Mouse (Mus musculus) limb, embryonic 12.5 days (tissue): Measurements from ENCODE around the gene Hsd17b14. TPM values are rescaled to one million over a fixed set of nuclear protein-coding genes. Genes with fewer than 3 reads are reported as not detected.
A peak's percentile ranks its signal among the peaks of the same experiment; 100 is the strongest.
"Not testable (repeated sequence)": the region's sequence is repeated elsewhere in the genome, so short reads cannot be mapped to it uniquely, and the experiment has no call there.

ENCODE experiments used
- ATAC-seq: fragments of 200-750 bp; cut with Nextera tagmentation; 2 replicates; pipeline ENCODE4 v1.8.0; 2017; ENCODE audit warnings: low read depth, moderate TSS enrichment; ENCODE audit not compliant: insufficient number of reproducible peaks, insufficient read depth, low FRiP score, low TSS enrichment
- H3K27ac ChIP-seq: fragments of 300-500 bp; sonication (generic); 2 replicates; pipeline ENCODE4 v1.5.1; 2016; ENCODE audit warnings: mild to moderate bottlenecking, moderate library complexity
- H3K27me3 ChIP-seq: fragments of 300-500 bp; sonication (generic); 2 replicates; pipeline ENCODE4 v1.6.1; 2016; ENCODE audit warnings: mild to moderate bottlenecking, moderate library complexity
- H3K36me3 ChIP-seq: fragments of 300-500 bp; sonication (generic); 2 replicates; pipeline ENCODE4 v1.6.1; 2016; ENCODE audit warnings: mild to moderate bottlenecking, moderate library complexity
- H3K4me1 ChIP-seq: fragments of 300-500 bp; sonication (generic); replicated peaks from 2 replicates; pipeline ENCODE4 v1.6.1; 2016
- H3K4me2 ChIP-seq: fragments of 300-500 bp; sonication (generic); 2 replicates; pipeline ENCODE4 v1.6.1; 2016; ENCODE audit warnings: mild to moderate bottlenecking, moderate library complexity
- H3K4me3 ChIP-seq: fragments of 300-500 bp; sonication (generic); replicated peaks from 2 replicates; pipeline ENCODE4 v1.5.1; 2016; ENCODE audit warnings: mild to moderate bottlenecking
- H3K9ac ChIP-seq: fragments of 300-500 bp; sonication (generic); replicated peaks from 2 replicates; pipeline ENCODE4 v1.6.1; 2016; ENCODE audit warnings: mild to moderate bottlenecking, moderate library complexity
- H3K9me3 ChIP-seq: fragments of 300-500 bp; sonication (generic); 2 replicates; pipeline ENCODE4 v1.6.1; 2016; ENCODE audit warnings: mild to moderate bottlenecking, moderate library complexity
- WGBS: fragments of 180-500 bp; shearing (Covaris S2); methylation state at CpG from one replicate; pipeline ENCODE4 v1.1.7; 2016; 5-methylcytosine and 5-hydroxymethylcytosine counted together
- polyA plus RNA-seq: library from polyadenylated mRNA; unstranded; fragments of >200 nt; fragmentation: Nextera tagmentation; extraction: Ambion mirVana; gene quantifications from 2 replicates; pipeline ENCODE4 v1.2.1, GENCODE M21; 2016

Gene Hsd17b14
- polyA plus RNA-seq, 1 experiment from 2014 or later = 0.55 TPM

DNA sequence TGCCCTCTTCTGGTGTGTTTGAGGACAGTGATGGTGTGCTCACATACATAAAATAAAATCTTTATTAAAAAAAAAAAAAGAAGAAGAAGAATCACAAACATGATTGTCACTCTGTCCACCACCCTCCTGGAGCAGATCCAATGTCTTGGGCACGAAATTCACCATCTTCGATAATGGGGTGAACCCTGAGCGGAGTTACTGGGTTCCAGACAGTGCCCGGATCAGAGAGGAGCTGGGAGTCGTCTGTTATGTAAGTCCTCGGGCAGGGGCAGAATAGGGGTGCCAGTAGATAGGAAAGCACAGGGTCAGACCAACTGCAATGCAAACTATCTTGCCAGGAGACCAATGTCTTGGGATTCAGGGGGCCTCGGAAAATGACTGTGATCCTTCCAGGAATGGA lies 34.1 kb upstream of the Hsd17b14 start:
- no peak overlapping the region for H3K27ac ChIP-seq
- H3K4me3 ChIP-seq = no peak overlapping the region
- no peak for ATAC-seq
- peaks cover 20% of the 10 kb centered on the region for H3K36me3 ChIP-seq
- peaks cover 38% of the 10 kb centered on the region for H3K4me1 ChIP-seq
- no peaks in the 10 kb centered on the region for H3K27me3 ChIP-seq
- 90% methylated on average over 7 of the region's 7 CpGs for WGBS
- no peak overlapping the region for H3K4me2 ChIP-seq
- no peaks in the 10 kb centered on the region for H3K9me3 ChIP-seq
- H3K9ac ChIP-seq = no peak overlapping the region

DNA sequence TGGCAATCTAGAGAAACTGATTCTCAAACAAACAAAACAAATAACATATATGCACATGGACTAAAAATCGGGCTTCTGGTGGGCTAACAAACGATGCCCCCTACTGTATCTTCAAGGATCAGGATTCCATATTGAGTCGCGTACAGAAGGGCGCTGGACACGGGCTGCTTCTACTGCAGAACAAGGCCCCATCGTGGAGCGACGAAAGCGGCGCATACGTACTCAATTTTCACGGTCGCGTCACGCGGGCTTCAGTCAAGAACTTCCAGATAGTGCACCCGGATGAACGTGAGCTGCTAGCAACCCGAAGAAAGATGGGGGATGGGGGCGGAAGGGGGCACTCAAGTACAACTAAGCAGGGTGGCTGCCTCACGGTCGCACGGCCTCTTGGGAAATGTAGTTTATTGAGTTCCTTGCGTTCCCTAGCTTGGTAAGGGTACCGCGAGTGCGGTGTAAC lies 32.9 kb upstream of the Hsd17b14 start:
- Histone ChIP-seq H3K27ac (peak overlapping the region; percentile 88), H3K9ac (peak overlapping the region; percentile 40), H3K4me3 (peak overlapping the region; percentile 47), H3K36me3 (peaks cover 20% of the 10 kb centered on the region), H3K27me3 (no peaks in the 10 kb centered on the region), H3K4me2 (peak overlapping the region; percentile 47), H3K9me3 (no peaks in the 10 kb centered on the region), H3K4me1 (peaks cover 37% of the 10 kb centered on the region)
- peak; percentile 17; the same call in 1 of the 2 replicates for ATAC-seq
- under 1% methylated on average over 28 of the region's 28 CpGs for WGBS

DNA sequence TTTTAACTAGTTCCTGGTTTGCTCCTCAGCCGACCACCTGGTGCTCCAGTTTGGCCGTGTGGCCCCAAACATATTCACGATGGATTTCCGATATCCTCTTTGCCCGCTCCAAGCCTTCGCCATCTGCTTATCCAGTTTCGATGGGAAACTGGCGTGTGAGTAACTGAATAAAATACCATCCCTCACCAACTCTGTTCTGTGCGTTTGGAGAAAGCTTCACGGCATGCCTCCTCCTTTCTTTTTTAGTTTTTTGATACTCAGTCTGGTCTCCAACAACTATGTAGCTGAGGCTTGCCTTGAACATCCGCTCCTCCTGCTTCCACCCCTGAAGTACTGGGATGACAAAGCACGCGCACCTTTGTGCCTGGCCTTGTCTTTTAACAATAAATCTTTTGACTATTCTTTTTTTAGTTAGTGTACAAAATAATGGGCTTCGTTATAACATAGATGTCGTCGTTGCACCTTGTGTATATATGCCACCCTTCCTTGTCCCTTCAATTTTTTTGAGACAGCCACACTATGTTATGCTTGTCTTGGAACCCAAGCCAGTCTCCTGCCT lies 32.4 kb upstream of the Hsd17b14 start:
- H3K9ac ChIP-seq = peak overlapping the region; percentile 40; the same call in 1 of the 2 replicates
- peaks cover 20% of the 10 kb centered on the region for H3K36me3 ChIP-seq
- peaks cover 37% of the 10 kb centered on the region for H3K4me1 ChIP-seq
- ATAC-seq = no peak
- H3K4me3 ChIP-seq = peak overlapping the region; percentile 47
- peak overlapping the region; percentile 88 for H3K27ac ChIP-seq
- H3K27me3 ChIP-seq = no peaks in the 10 kb centered on the region
- peak overlapping the region; percentile 47 for H3K4me2 ChIP-seq
- 57% methylated on average over 16 of the region's 16 CpGs for WGBS
- no peaks in the 10 kb centered on the region for H3K9me3 ChIP-seq

DNA sequence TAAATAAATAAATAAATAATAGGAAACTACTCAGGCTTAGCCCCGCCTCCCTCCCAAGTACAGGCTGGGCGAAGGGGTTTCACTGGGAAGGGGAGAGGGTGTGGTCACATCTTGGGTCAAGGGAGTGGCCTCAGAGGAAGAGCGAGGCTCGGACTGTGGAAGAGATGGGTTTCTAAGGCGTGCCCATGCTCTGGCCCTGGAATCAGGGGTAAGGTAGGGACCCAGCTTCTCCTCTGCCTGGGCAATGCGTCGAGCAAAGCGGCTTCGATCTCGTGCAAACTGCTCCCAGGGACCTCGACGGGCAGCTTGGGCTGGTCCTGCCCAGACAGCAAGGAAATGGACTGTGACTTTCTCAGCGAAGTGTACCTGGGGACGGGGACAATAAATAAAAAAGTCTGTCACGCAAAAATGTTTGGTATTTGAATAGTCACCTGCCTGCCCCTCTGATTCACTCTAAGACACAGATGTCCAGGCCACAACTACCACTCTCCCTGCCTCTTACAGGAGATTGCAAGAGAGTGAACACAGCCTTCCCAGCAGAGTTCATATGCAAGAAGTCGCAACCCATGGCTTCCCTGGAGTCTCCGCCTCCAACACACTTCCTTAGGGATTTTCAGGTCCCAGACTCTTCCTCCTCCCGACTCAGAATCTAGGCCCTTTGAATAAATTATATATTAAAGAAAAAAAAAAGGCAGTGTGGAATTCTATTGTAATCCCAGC lies 31.6 kb upstream of the Hsd17b14 start:
- Histone ChIP-seq H3K9ac (peak overlapping the region; percentile 18), H3K4me1 (peaks cover 37% of the 10 kb centered on the region), H3K9me3 (no peaks in the 10 kb centered on the region), H3K36me3 (peaks cover 20% of the 10 kb centered on the region), H3K4me2 (peak overlapping the region; percentile 32), H3K27me3 (no peaks in the 10 kb centered on the region), H3K27ac (no peak overlapping the region), H3K4me3 (peak overlapping the region; percentile 6)
- ATAC-seq = no peak
- 71% methylated on average over 18 of the region's 18 CpGs for WGBS

DNA sequence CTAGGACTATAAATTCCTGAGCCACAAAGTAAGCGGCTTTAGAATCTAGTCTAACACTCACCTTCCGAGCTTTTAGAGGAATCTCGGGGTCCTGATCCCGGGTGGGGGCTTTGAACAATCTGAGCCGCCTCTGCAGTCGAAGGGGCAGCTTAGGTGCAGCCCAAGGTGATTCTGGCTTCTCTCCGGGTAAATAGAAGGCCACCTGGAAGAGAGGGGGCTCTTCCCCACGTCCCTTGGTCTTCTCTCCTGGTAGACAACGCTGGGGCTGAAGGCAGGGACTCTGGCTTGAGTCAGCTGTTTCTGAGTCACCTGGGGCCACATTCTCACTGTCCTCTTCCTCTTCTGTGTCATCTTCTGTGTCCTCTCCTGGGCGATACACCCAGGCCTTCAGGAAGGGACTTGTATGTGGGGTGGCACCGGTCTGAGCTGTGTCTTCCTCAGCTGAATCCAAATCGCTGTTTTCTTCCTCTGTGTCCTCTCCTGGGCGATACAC lies 31.0 kb upstream of the Hsd17b14 start:
- no peak for ATAC-seq
- H3K27ac ChIP-seq = no peak overlapping the region
- H3K9ac ChIP-seq = no peak overlapping the region; the same call in 1 of the 2 replicates

DNA sequence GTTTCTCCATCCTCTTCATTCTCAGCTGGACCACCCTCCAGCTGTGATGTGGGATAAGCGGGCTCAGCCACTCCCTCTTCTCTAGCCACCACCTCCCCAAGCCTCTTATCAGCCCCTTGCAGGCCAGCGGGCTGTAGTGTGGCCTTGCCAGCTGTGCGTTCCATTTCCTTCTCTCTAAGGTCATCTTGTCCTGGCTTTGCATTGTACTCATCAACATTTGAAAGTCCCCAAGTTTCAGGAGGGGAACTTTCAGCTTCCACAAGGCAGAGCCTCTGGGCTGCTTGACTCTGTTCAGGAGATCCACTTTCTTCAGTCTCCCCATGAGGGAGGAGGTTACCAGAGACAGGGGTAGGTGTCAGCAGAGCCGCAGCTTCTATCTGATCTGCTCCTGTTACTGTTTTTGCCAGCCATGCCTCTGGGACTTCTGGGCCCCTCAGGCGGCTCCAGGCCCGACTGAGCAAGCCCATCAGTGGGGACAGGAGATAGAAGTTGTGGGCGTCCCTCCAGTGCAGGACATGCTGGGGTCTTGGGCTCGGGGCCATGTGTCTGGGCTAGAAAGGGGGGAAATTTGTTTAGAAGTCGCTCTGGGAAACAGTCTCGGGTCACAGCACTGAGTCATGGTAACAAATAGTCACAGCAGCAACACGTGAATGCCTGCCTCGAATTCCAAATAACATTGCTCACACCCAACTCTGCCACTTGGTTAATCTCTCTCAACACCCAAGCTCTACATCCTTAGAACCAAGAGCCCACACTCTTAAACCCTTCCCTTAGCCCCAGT lies 29.7 kb upstream of the Hsd17b14 start:
- H3K27ac ChIP-seq = peak overlapping the region; percentile 93
- H3K4me1 ChIP-seq = peaks cover 38% of the 10 kb centered on the region
- H3K9ac ChIP-seq = peak overlapping the region; percentile 84
- H3K4me3 ChIP-seq = peak overlapping the region; percentile 78
- no peaks in the 10 kb centered on the region for H3K9me3 ChIP-seq
- 31% methylated on average over 12 of the region's 12 CpGs for WGBS
- peak overlapping the region; percentile 84 for H3K4me2 ChIP-seq
- H3K36me3 ChIP-seq = peaks cover 20% of the 10 kb centered on the region
- ATAC-seq = no peak
- 0 out of 2 replicates have a peak, but pooled peaks cover 2% of the 10 kb centered on the region for H3K27me3 ChIP-seq

More for the DNA sequence above, 31.0 kb upstream of the Hsd17b14 start:
- peaks cover 20% of the 10 kb centered on the region for H3K36me3 ChIP-seq
- 79% methylated on average over 13 of the region's 13 CpGs for WGBS
- peak overlapping the region; percentile 32 for H3K4me2 ChIP-seq
- H3K4me1 ChIP-seq = peaks cover 37% of the 10 kb centered on the region
- H3K9me3 ChIP-seq = no peaks in the 10 kb centered on the region
- peak overlapping the region; percentile 6; the same call in 1 of the 2 replicates for H3K4me3 ChIP-seq
- H3K27me3 ChIP-seq = no peaks in the 10 kb centered on the region

DNA sequence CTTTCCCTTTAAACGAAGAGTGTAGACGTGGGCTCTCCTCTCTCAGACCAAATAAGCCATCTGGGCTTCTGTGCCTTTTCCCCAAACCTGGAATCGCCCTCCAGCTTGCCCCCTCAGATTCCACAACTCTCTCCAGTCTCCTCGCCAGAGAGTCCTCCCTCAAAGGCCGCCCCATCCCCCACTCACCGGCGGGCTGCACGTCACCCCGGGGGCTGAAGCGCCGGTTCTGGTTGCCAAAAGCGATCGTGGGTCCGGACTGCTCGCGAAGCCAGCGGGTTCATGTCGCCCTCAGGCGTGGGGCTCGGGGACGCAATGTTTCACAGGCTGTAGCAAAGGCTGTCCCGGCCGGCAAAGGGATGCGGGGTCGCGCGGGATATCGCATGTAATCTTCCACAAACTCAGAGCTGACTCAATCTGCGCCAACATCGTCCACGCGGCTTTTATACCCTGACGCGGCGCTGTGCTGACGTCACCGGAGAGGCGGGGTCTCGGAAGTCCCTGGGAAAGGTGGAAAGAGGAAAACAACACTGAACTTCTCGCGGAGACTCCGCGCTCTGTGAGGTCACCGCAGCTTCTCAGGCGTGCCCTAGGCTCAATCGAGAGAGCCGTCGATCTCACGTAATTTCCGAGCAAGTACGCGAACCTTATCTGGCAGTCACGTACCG lies 28.8 kb upstream of the Hsd17b14 start, which contains the start of the genes Ppp1r15a and Plekha4:
TSS of gene Ppp1r15a (minus strand) at position 460 of the 665 bp plus-strand sequence.
TSS of gene Plekha4 (plus strand) at position 522 of the 665 bp plus-strand sequence.
- peaks cover 41% of the 10 kb centered on the region for H3K4me1 ChIP-seq
- peak; percentile 79 for ATAC-seq
- WGBS = under 1% methylated on average over 54 of the region's 54 CpGs

DNA sequence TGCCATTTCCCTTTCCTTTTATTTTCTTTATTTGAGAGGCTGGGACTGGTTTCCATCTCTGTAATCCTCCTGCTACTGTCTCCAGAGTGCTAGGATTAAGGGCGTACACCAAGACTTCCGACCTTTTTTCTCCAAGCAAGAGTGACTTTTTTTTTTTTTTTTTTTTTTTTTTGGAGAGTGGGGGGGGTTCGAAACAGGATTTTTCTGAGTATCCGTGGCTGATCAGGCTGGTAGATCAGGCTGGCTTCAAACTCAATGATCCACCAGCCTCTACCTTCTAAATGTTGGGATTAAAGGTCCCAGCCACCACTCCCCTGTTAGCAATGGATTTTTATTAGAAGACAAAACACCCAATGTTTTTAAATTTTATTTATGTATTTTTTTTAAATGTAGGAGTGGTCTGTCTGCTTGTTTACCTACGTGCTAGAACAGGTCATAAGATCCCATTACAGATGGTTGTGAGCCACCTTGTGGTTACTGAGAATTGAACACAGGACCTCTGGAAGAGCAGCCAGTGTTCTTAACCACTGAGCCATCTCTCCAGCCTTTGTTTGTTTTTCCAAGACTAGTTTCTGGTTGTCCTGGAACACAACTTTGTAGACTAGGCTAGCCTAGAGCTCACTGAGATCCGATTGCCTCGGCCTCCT lies 28.1 kb upstream of the Hsd17b14 start:
- Histone ChIP-seq H3K4me2 (peak overlapping the region; percentile 84), H3K9me3 (no peaks in the 10 kb centered on the region), H3K27ac (peak overlapping the region; percentile 93), H3K36me3 (peaks cover 20% of the 10 kb centered on the region), H3K4me3 (peak overlapping the region; percentile 78), H3K27me3 (0 out of 2 replicates have a peak, but pooled peaks cover 6% of the 10 kb centered on the region), H3K9ac (peak overlapping the region; percentile 47), H3K4me1 (peaks cover 41% of the 10 kb centered on the region)
- no peak for ATAC-seq
- 25% methylated on average over 7 of the region's 7 CpGs for WGBS

More for the DNA sequence above, 28.8 kb upstream of the Hsd17b14 start, which contains the start of the genes Ppp1r15a and Plekha4:
- peaks cover 20% of the 10 kb centered on the region for H3K36me3 ChIP-seq
- H3K27me3 ChIP-seq = 0 out of 2 replicates have a peak, but pooled peaks cover 4% of the 10 kb centered on the region
- no peaks in the 10 kb centered on the region for H3K9me3 ChIP-seq
- peak within 1 kb of the TSS; percentile 93 for H3K27ac ChIP-seq
- H3K4me3 ChIP-seq = peak within 1 kb of the TSS; percentile 78
- H3K9ac ChIP-seq = peak within 1 kb of the TSS; percentile 84
- peak within 1 kb of the TSS; percentile 84 for H3K4me2 ChIP-seq

DNA sequence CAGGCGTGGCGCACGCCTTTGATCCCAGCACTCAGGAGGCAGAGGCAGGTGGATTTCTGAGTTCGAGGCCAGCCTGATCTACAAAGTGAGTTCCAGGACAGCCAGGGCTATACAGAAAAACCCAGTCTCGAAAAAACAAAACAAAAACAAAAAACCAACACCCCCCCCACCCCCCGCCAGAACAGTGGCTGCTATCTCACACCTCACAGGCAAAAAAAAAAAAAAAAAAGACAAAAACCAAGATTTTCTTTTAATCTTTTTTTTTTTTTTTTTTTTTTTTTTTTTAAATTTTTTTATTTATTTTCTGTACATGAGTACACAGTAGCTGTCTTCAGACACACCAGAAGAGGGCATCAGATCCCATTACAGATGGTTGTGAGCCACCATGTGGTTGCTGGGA lies 27.5 kb upstream of the Hsd17b14 start:
- WGBS = 85% methylated on average over 6 of the region's 6 CpGs
- H3K9me3 ChIP-seq, H3K9ac ChIP-seq, H3K4me2 ChIP-seq, H3K4me3 ChIP-seq, H3K27me3 ChIP-seq, H3K27ac ChIP-seq, ATAC-seq: not testable (repeated sequence)
- H3K4me1 ChIP-seq = peaks cover 40% of the 10 kb centered on the region
- peaks cover 20% of the 10 kb centered on the region for H3K36me3 ChIP-seq

DNA sequence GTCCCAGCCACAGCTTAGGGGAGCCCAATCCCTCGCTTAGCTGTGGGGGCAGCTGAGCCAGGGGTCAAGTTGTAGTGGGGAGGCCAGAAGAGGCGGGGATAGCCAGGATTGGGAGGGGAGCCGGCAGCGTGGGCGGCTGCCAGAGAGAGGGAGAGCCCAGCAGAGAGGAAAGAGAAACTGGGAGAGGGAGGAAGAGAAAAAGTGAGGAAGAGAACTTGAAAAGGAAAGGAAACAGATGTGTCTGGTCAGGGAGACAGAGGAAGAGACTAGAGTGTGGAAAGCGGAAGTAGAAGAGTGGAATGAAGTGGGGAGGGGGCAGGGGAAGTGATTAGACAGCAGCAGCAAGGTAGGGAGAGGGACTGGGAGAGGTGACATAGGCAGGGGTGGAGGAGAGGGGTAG lies 25.2 kb upstream of the Hsd17b14 start:
- Histone ChIP-seq H3K27me3 (0 out of 2 replicates have a peak, but pooled peaks cover 8% of the 10 kb centered on the region), H3K4me3 (no peak overlapping the region), H3K4me1 (peaks cover 22% of the 10 kb centered on the region), H3K36me3 (peaks cover 4% of the 10 kb centered on the region; the same call in 1 of the 2 replicates), H3K4me2 (peak overlapping the region; percentile 21; the same call in 1 of the 2 replicates), H3K27ac (peak overlapping the region; percentile 35; the same call in 1 of the 2 replicates), H3K9ac (peak overlapping the region; percentile 40; the same call in 1 of the 2 replicates), H3K9me3 (no peaks in the 10 kb centered on the region)
- ATAC-seq = no peak
- 20% methylated on average over 6 of the region's 6 CpGs for WGBS
